Mouse (Mus musculus) telencephalon, adult 2 months (tissue): ENCODE measurements around the gene Tspan3.

Source experiments
- DNase-seq: peaks from one replicate; pipeline ENCODE4 v3.0.0-alpha.2; 2011; ENCODE audit warnings: low read depth, low spot score

Tspan3 gene

GRCm38 (mm10) chr9:56118091-56118490 is 47.2 kb downstream of the Tspan3 start:
- DNase-seq = no peak

GRCm38 (mm10) chr9:56108174-56108573 is 57.1 kb downstream of the Tspan3 start:
- no peak for DNase-seq

- no peak for DNase-seq
Measured at GRCm38 (mm10) chr9:56107527-56107926, 57.8 kb downstream of the Tspan3 start.

- no peak for DNase-seq
Measured at GRCm38 (mm10) chr9:56106274-56107072, 58.8 kb downstream of the Tspan3 start.

GRCm38 (mm10) chr9:56104921-56105320 is 60.4 kb downstream of the Tspan3 start:
- DNase-seq = no peak

- DNase-seq = no peak
Measured at GRCm38 (mm10) chr9:56101022-56101421, 64.3 kb downstream of the Tspan3 start.

- no peak for DNase-seq
Measured at GRCm38 (mm10) chr9:56100041-56100522, 65.2 kb downstream of the Tspan3 start.

GRCm38 (mm10) chr9:56097584-56098298 is 67.5 kb downstream of the Tspan3 start:
- no peak for DNase-seq

GRCm38 (mm10) chr9:56092102-56092501 is 73.2 kb downstream of the Tspan3 start:
- DNase-seq = no peak

- no peak for DNase-seq
Measured at GRCm38 (mm10) chr9:56090546-56091225, 74.6 kb downstream of the Tspan3 start.

GRCm38 (mm10) chr9:56089778-56090520 is 75.3 kb downstream of the Tspan3 start, which contains the start of gene Pstpip1:
Gene Pstpip1 (plus strand): TSS chr9:56089962.
- DNase-seq = no peak

- no peak for DNase-seq
Measured at GRCm38 (mm10) chr9:56086524-56086923, 78.8 kb downstream of the Tspan3 start.
